Mouse (Mus musculus): ENCODE results near the gene Zfp64.
"Not testable (repeated sequence)": the region's sequence is repeated elsewhere in the genome, so short reads cannot be mapped to it uniquely, and the experiment has no call there.

The Zfp64 gene

DNA sequence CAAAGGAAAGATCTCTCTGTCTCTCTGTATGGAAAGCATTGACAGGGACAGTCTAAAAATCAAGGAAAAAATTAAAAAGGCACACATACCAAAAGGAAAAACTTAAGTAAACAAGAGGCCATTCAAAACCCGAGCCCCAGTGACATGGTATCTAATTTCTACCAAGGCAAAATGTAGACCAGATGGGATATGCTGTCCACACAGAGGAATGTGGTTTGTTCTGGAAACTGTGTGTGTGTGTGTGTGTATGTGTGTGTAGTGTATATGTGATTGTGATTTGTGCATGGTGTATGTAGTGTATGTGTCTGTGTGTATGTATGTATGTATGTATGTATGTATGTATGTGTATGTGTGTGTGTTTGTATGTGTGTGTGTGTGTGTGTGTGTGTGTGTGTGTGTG is 100.6 kb downstream of the Zfp64 start:
- DNase-seq (ENCODE audit: inconsistent age in 2 of 2, low spot score in 1 of 2), result no peak

DNA sequence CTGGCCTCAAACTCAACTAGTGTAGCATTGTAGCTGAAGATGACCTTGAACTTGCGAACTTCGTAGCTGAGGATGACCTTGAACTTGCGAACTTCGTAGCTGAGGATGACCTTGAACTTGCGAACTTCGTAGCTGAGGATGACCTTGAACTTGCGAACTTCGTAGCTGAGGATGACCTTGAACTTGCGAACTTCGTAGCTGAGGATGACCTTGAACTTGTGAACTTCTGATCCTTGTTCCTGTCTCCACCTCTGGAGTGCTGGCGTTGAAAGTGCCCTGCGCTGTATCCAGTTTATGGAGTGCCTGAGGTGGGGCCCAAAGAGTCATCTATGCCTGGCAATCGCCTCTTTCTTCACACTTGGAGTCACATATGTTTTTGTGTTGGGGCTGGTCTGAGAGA is 101.5 kb downstream of the Zfp64 start:
- DNase-seq (ENCODE audit: inconsistent age in 2 of 2, low spot score in 1 of 2), result not testable (repeated sequence)

DNA sequence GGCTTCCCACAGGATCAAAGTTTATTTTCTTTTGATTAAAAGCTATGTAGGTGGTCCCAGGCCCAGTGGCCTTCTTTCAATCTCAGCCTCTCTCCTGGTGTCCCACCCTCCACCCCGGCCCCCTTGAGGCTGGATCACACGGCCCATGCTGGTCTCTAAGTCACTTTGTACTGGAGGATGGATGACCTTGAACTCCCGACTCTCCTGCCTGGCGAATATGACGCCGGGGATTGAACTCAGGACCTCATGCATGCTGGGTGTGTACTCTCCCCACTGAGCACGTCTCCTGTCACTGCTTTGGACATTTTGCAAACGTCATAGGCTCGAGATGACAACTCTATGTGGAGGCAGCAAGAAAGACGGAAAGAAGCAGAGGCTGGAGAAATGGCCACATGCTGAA is 103.8 kb downstream of the Zfp64 start:
- DNase-seq (ENCODE audit: inconsistent age in 2 of 2, low spot score in 1 of 2), result no peak

DNA sequence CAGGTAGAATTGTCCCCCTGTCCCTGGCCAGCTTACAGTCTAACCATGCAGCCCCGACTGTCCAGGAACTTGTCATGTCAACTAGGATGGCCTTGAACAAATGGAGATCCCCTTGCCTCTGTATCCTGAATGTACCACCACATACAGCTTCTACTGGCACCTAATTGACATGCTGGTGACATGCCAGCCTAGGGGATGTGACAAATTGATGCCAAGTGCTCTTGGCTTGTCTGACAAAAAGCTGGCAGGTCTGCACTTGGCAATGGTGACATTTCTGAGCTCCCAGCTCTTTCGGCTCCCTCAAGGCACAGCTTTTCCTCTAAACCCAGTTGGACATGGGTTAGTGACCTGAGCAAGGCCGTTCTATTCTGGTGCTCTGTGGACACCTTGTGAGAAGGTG is 106.8 kb downstream of the Zfp64 start:
- no peak for DNase-seq (ENCODE audit: inconsistent age in 2 of 2, low spot score in 1 of 2)

DNA sequence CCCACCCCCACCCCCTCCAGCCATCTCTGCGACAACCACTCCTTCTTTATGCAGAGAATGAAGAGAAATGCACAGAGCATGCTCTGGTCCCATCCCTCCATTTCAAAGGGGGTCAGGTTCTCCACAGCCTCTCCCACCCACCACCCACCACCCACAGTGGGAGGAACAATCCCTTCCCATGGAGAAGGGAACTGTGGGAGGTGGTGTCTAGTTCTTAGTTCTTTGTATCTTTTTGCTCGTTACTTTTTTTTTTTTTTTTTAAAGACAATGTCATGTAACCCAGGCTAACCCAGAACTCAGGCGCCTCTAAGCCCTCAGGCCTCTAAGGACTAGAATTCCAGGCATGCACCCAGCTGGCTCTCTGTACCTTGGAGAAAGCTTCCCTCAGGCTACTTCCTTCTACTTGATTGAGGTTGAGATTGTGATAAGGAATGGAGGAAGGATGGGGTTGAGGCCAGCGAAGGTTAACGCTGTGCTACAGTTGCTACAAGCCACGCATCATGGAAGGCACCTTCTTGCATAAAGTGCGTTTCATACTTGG is 109.1 kb downstream of the Zfp64 start:
- DNase-seq (ENCODE audit: inconsistent age in 2 of 2, low spot score in 1 of 2), result no peak

Measured in adrenal gland, adult (tissue).